ENCODE assay signal across 26 mouse cellular contexts in genomic region chr1:55567801-55568360, GRCm38 (mm10).
DNase-seq lines count a peak whose midpoint lies in the region; ATAC-seq lines count a peak whose summit lies in the region.
"Had no signal": no experiment of that assay in that cellular context is flagged by ENCODE, and none has a peak within 500 bp of the region (broad histone marks: within the 10 kb centered on the region; RNA-seq: fewer than 3 reads in every experiment).

No protein-coding gene starts in this region.

- H3K4me3 ChIP-seq in embryonic facial prominence, embryonic 14.5 days (ENCODE audit: low read depth, low read length), result no peak overlapping the region
- H3K4me3 ChIP-seq in embryonic facial prominence, embryonic 10.5 days, result no peak overlapping the region
- no peak overlapping the region for H3K4me3 ChIP-seq in hindbrain, embryonic 16.5 days (ENCODE audit: low read length)
- no peak overlapping the region for H3K4me3 ChIP-seq in hindbrain, embryonic 12.5 days
- no peak overlapping the region for H3K4me3 ChIP-seq in lung, embryonic 15.5 days
- H3K4me3 ChIP-seq: embryonic facial prominence, embryonic 15.5 days; heart, adult 2 months; heart, embryonic 13.5 days; limb, embryonic 13.5 days; liver, embryonic 12.5 days had no signal

- H3K27me3 ChIP-seq in embryonic facial prominence, embryonic 14.5 days (replicated peaks; ENCODE audit: control insufficient read depth, insufficient read depth, low read length), result no peaks in the 10 kb centered on the region
- H3K27me3 ChIP-seq in embryonic facial prominence, embryonic 10.5 days (replicated peaks; ENCODE audit: low read depth, poor library complexity, severe bottlenecking), result no peaks in the 10 kb centered on the region
- no peaks in the 10 kb centered on the region for H3K27me3 ChIP-seq in hindbrain, embryonic 16.5 days (replicated peaks; ENCODE audit: control insufficient read depth, insufficient read depth, low read length)
- H3K27me3 ChIP-seq in hindbrain, embryonic 12.5 days, result no peaks in the 10 kb centered on the region
- H3K27me3 ChIP-seq in lung, embryonic 15.5 days, result no peaks in the 10 kb centered on the region; the same call in 1 of the 2 replicates
- H3K27me3 ChIP-seq: embryonic facial prominence, embryonic 15.5 days; heart, embryonic 13.5 days; limb, embryonic 13.5 days; liver, embryonic 12.5 days had no signal

- peak; percentile 41 for DNase-seq in embryonic facial prominence, embryonic 14.5 days (ENCODE audit: low spot score)
- DNase-seq in embryonic facial prominence, embryonic 10.5 days (ENCODE audit: low spot score), result no peak
- DNase-seq in lung, postnatal 14 days, result no peak
- peak; percentile 12 for DNase-seq in brain, adult 2 months (ENCODE audit: low read depth, low spot score)
- DNase-seq in frontal cortex, adult 2 months (ENCODE audit: extremely low spot score in 1 of 2, low spot score in 1 of 2), result no peak
- DNase-seq: adrenal gland, postnatal 10 days; cerebellum, adult 8-10 months; cerebellum, postnatal 36 days; embryo, embryonic 11 days; gastrocnemius, postnatal 36 days; heart, adult 2 months; heart, postnatal 14 days; kidney, adult 11 months; layer of hippocampus, adult 9-11 months; lung, adult 18-20 months; retina, postnatal 1 day; right cerebral cortex, postnatal 25 days; spleen, adult 18-20 months had no signal

- 55% methylated on average over 5 of the region's 5 CpGs for WGBS in embryonic facial prominence, embryonic 14.5 days
- WGBS in embryonic facial prominence, embryonic 10.5 days, result 84% methylated on average over 5 of the region's 5 CpGs
- 37% methylated on average over 5 of the region's 5 CpGs for WGBS in hindbrain, embryonic 16.5 days
- 60% methylated on average over 5 of the region's 5 CpGs for WGBS in hindbrain, embryonic 12.5 days
- 48% methylated on average over 5 of the region's 5 CpGs for WGBS in lung, embryonic 15.5 days

- H3K9me3 ChIP-seq in embryonic facial prominence, embryonic 14.5 days (ENCODE audit: control insufficient read depth, low read length), result no peaks in the 10 kb centered on the region
- no peaks in the 10 kb centered on the region for H3K9me3 ChIP-seq in embryonic facial prominence, embryonic 10.5 days
- H3K9me3 ChIP-seq in hindbrain, embryonic 16.5 days (ENCODE audit: control insufficient read depth, low read length), result no peaks in the 10 kb centered on the region
- no peaks in the 10 kb centered on the region for H3K9me3 ChIP-seq in hindbrain, embryonic 12.5 days (replicated peaks)
- H3K9me3 ChIP-seq in lung, embryonic 15.5 days, result no peaks in the 10 kb centered on the region
- H3K9me3 ChIP-seq: embryonic facial prominence, embryonic 15.5 days; heart, embryonic 13.5 days; limb, embryonic 13.5 days; liver, embryonic 12.5 days had no signal

- H3K27ac ChIP-seq in embryonic facial prominence, embryonic 14.5 days (replicated peaks; ENCODE audit: low read depth, low read length), result no peak overlapping the region
- no peak overlapping the region for H3K27ac ChIP-seq in embryonic facial prominence, embryonic 10.5 days (replicated peaks)
- H3K27ac ChIP-seq in hindbrain, embryonic 16.5 days (ENCODE audit: low read depth, low read length), result no peak overlapping the region
- H3K27ac ChIP-seq in hindbrain, embryonic 12.5 days, result no peak overlapping the region
- H3K27ac ChIP-seq in lung, embryonic 15.5 days, result no peak overlapping the region
- H3K27ac ChIP-seq: embryonic facial prominence, embryonic 15.5 days; heart, adult 2 months; heart, embryonic 13.5 days; limb, embryonic 13.5 days; liver, embryonic 12.5 days had no signal

- ATAC-seq in embryonic facial prominence, embryonic 14.5 days (ENCODE audit: low read depth), result no peak
- peak; percentile 68 for ATAC-seq in hindbrain, embryonic 16.5 days
- ATAC-seq in hindbrain, embryonic 12.5 days (ENCODE audit: low FRiP score), result no peak
- peak; percentile 77; the same call in 1 of the 2 replicates for ATAC-seq in lung, embryonic 15.5 days (ENCODE audit: borderline replicate concordance, extremely low read depth, low FRiP score, low TSS enrichment)
- ATAC-seq: liver, embryonic 12.5 days; midbrain, embryonic 16.5 days had no signal

- no peak overlapping the region for H3K4me2 ChIP-seq in embryonic facial prominence, embryonic 14.5 days (ENCODE audit: low read depth, low read length)
- no peak overlapping the region for H3K4me2 ChIP-seq in hindbrain, embryonic 16.5 days (ENCODE audit: low read length)
- H3K4me2 ChIP-seq in hindbrain, embryonic 12.5 days (replicated peaks), result no peak overlapping the region
- H3K4me2 ChIP-seq in lung, embryonic 15.5 days, result no peak overlapping the region
- H3K4me2 ChIP-seq: embryonic facial prominence, embryonic 15.5 days; heart, embryonic 13.5 days; limb, embryonic 13.5 days; liver, embryonic 12.5 days had no signal

- H3K9ac ChIP-seq in embryonic facial prominence, embryonic 14.5 days (ENCODE audit: low read depth, low read length), result no peak overlapping the region
- no peak overlapping the region for H3K9ac ChIP-seq in hindbrain, embryonic 16.5 days (ENCODE audit: low read depth, low read length)
- no peak overlapping the region for H3K9ac ChIP-seq in hindbrain, embryonic 12.5 days
- no peak overlapping the region for H3K9ac ChIP-seq in lung, embryonic 15.5 days
- H3K9ac ChIP-seq: embryonic facial prominence, embryonic 15.5 days; heart, embryonic 13.5 days; limb, embryonic 13.5 days; liver, embryonic 12.5 days had no signal

- no peaks in the 10 kb centered on the region for H3K36me3 ChIP-seq in embryonic facial prominence, embryonic 14.5 days (ENCODE audit: control insufficient read depth, insufficient read depth, low read length)
- H3K36me3 ChIP-seq in embryonic facial prominence, embryonic 10.5 days (replicated peaks), result no peaks in the 10 kb centered on the region
- no peaks in the 10 kb centered on the region for H3K36me3 ChIP-seq in hindbrain, embryonic 16.5 days (ENCODE audit: control insufficient read depth, insufficient read depth, low read length)
- no peaks in the 10 kb centered on the region for H3K36me3 ChIP-seq in hindbrain, embryonic 12.5 days
- no peaks in the 10 kb centered on the region for H3K36me3 ChIP-seq in lung, embryonic 15.5 days
- H3K36me3 ChIP-seq: embryonic facial prominence, embryonic 15.5 days; heart, embryonic 13.5 days; limb, embryonic 13.5 days; liver, embryonic 12.5 days had no signal

- H3K4me1 ChIP-seq in embryonic facial prominence, embryonic 14.5 days (ENCODE audit: control insufficient read depth, insufficient read depth, low read length), result no peaks in the 10 kb centered on the region
- no peaks in the 10 kb centered on the region for H3K4me1 ChIP-seq in embryonic facial prominence, embryonic 10.5 days
- H3K4me1 ChIP-seq in hindbrain, embryonic 16.5 days (ENCODE audit: control insufficient read depth, insufficient read depth, low read depth, low read length), result no peaks in the 10 kb centered on the region
- H3K4me1 ChIP-seq in hindbrain, embryonic 12.5 days, result no peaks in the 10 kb centered on the region
- peaks cover 13% of the 10 kb centered on the region; the same call in 1 of the 2 replicates for H3K4me1 ChIP-seq in lung, embryonic 15.5 days
- H3K4me1 ChIP-seq: embryonic facial prominence, embryonic 15.5 days; limb, embryonic 13.5 days; liver, embryonic 12.5 days had no signal

Comparison
In these comparisons a context has a peak if more than half of its experiments do, and no peak if none do; other contexts are left out.
1. ATAC-seq: peak in hindbrain, embryonic 16.5 days (single experiment) and lung, embryonic 15.5 days (single experiment); none in embryonic facial prominence, embryonic 14.5 days (single experiment) and hindbrain, embryonic 12.5 days (single experiment).
2. DNase-seq: peak in embryonic facial prominence, embryonic 14.5 days (single experiment) and brain, adult 2 months (single experiment); none in embryonic facial prominence, embryonic 10.5 days (single experiment), lung, postnatal 14 days (single experiment) and frontal cortex, adult 2 months (0 of 2).